Mouse (Mus musculus): Measurements from ENCODE around the gene Thtpa.

GRCm38 (mm10) chr14:55081105-55081504 is 13.5 kb upstream of the Thtpa start:
- no peak for TF ChIP-seq POLR2A (IDR thresholded peaks at IDR 0.05; ENCODE audit: insufficient read length, low read depth)
- no peak for TF ChIP-seq USF1 (IDR thresholded peaks at IDR 0.05; ENCODE audit: low read depth)
- no peak for TF ChIP-seq MYOG (IDR thresholded peaks at IDR 0.05; ENCODE audit: control insufficient read depth in 1 of 3, insufficient read depth in 1 of 3, insufficient read length in 2 of 3, low read depth in 2 of 3)
- TF ChIP-seq E2F4 (IDR thresholded peaks at IDR 0.05; ENCODE audit: insufficient read depth), result no peak
- TF ChIP-seq MAX (IDR thresholded peaks at IDR 0.05; ENCODE audit: low read depth), result no peak
- no peak for TF ChIP-seq POLR2AphosphoS2 (IDR thresholded peaks at IDR 0.05; ENCODE audit: insufficient read length, low read depth)

Measured in myocyte (in vitro differentiated cells).